Mouse (Mus musculus) C2C12 (cell line): Measurements from ENCODE around the gene Trrap. TPM values are rescaled to one million over a fixed set of nuclear protein-coding genes. Genes with fewer than 3 reads are reported as not detected.

Experiments
- H3K27me3 ChIP-seq: one replicate; pipeline ENCODE4 v1.6.1; 2011; ENCODE audit not compliant: control insufficient read depth, insufficient read depth, insufficient read length
- H3K36me3 ChIP-seq: one replicate; pipeline ENCODE4 v1.6.1; 2011; ENCODE audit not compliant: control insufficient read depth, insufficient read depth
- H3K4me3 ChIP-seq: one replicate; pipeline ENCODE4 v1.5.1; 2011; ENCODE audit warnings: mild to moderate bottlenecking, control low read depth; ENCODE audit not compliant: poor library complexity, insufficient read depth, severe bottlenecking
- H3K79me2 ChIP-seq: one replicate; pipeline ENCODE4 v1.6.1; 2011; ENCODE audit not compliant: control insufficient read depth, insufficient read depth
- H3K79me3 ChIP-seq: one replicate; pipeline ENCODE4 v1.6.1; 2011; ENCODE audit warnings: low read depth, control low read depth
- H3ac ChIP-seq: one replicate; pipeline ENCODE3; 2011; ENCODE audit warnings: low read depth; ENCODE audit not compliant: control insufficient read depth, insufficient read length
- CEBPB ChIP-seq: IDR thresholded peaks from one replicate; pipeline ENCODE4 v1.6.1; 2011; ENCODE audit warnings: low read depth, mild to moderate bottlenecking, control low read depth, moderate library complexity
- CTCF ChIP-seq: IDR thresholded peaks from one replicate; pipeline ENCODE4 v1.5.1; 2011; ENCODE audit not compliant: control insufficient read depth, insufficient read depth, insufficient read length
- FOSL1 ChIP-seq: IDR thresholded peaks from one replicate; pipeline ENCODE4 v1.8.0; 2011; ENCODE audit warnings: mild to moderate bottlenecking, low read length; ENCODE audit not compliant: poor library complexity, insufficient read depth, severe bottlenecking
- MAX ChIP-seq: IDR thresholded peaks from one replicate; pipeline ENCODE4 v1.6.1; 2011; ENCODE audit warnings: mild to moderate bottlenecking, control low read depth
- MYOD1 ChIP-seq: IDR thresholded peaks from one replicate; pipeline ENCODE4 v1.6.1; 2011; ENCODE audit warnings: low read depth; ENCODE audit not compliant: control insufficient read depth, insufficient read length
- MYOG ChIP-seq: IDR thresholded peaks from one replicate; pipeline ENCODE4 v1.6.1; 2011; ENCODE audit not compliant: control insufficient read depth, insufficient read length; ENCODE audit errors: extremely low read depth
- USF1 ChIP-seq: IDR thresholded peaks from one replicate; pipeline ENCODE4 v1.6.1; 2011; ENCODE audit warnings: low read depth, mild to moderate bottlenecking, control low read depth, moderate library complexity
- microRNA-seq: library from miRNA; unstranded; fragments of <30 nt; microRNA quantifications from one replicate; pipeline ENCODE4, GENCODE M21; 2019; ENCODE audit warnings: borderline microRNAs expressed
- polyA plus RNA-seq: library from polyadenylated mRNA; unstranded; fragments of >200 nt; fragmentation: generic; extraction: Trizol; gene quantifications from one replicate; pipeline ENCODE4 v1.2.1, GENCODE M21; 2012; ENCODE audit warnings: missing spikeins

Gene Trrap
- polyA plus RNA-seq, 1 experiment = 42.0 TPM

DNA sequence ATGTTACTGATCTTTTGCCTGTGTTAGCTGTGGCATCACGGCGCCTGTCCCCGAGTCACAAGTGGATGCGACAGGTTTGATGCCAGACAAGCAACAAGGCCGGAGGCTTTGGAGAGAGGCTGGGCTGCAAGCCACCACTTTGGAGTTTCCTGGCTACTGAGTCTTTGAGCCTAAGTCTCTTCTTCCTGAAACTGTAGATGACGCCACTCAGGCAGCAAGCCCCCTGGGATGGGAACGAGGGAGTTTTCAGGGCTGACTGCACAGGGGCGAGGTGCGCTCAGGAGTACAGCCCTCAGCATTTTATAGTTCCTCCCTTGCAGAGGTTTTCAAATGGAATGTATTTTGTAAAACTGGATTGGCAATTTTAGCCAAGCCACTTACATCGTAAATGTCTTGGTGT is 134.3 kb downstream of the Trrap start:
- TF ChIP-seq CTCF (no peak), MAX (no peak), FOSL1 (no peak)

DNA sequence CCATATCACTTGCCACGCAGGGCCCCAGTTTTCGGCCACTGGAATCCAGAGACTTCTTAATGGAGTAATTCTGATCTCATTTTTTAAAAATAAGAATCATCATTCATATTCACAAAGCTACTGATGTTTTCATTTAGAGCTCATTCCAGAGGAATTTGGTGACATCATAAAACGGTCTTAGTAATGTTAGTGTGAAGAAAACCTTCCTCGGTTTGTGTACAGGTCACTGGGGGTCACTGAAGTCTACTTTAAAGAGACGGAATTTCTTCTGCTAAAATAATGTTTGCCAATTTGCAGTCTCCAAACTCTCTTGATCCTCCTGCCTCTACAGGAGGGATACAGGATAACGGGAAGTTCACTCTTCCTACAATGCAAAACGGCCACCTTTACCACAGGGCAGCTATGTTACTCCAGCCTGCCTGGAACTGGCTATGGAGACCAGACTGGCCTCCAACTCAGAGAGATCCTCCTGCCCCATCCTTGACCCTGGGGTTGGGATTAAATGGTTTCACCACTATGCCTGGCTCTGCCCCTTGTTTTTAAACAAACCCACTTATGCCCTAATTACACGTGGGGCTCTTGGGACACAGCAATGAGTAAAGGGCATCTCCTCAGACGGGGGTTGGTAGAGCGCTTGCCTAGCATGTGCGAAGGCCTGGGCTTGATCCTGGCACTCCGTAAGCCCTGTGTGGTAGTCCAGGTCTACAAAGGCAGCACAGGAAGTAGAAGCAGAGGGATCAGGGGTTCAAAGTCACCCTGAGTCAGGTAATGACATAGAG is 137.0 kb downstream of the Trrap start:
- Histone ChIP-seq H3K4me3 (no peak overlapping the region), H3K79me2 (peaks cover 96% of the 10 kb centered on the region), H3K79me3 (peaks cover 75% of the 10 kb centered on the region), H3ac (peak overlapping the region; percentile 32), H3K36me3 (peaks cover 21% of the 10 kb centered on the region), H3K27me3 (no peaks in the 10 kb centered on the region)
- TF ChIP-seq MAX = no peak
- TF ChIP-seq MYOG = no peak
- no peak for TF ChIP-seq CTCF
- no peak for TF ChIP-seq CEBPB

More for the DNA sequence above, 134.3 kb downstream of the Trrap start:
- Histone ChIP-seq H3K79me2 (peaks cover 68% of the 10 kb centered on the region), H3K4me3 (no peak overlapping the region), H3K79me3 (peaks cover 48% of the 10 kb centered on the region), H3K27me3 (no peaks in the 10 kb centered on the region), H3K36me3 (peaks cover 26% of the 10 kb centered on the region), H3ac (no peak overlapping the region)

DNA sequence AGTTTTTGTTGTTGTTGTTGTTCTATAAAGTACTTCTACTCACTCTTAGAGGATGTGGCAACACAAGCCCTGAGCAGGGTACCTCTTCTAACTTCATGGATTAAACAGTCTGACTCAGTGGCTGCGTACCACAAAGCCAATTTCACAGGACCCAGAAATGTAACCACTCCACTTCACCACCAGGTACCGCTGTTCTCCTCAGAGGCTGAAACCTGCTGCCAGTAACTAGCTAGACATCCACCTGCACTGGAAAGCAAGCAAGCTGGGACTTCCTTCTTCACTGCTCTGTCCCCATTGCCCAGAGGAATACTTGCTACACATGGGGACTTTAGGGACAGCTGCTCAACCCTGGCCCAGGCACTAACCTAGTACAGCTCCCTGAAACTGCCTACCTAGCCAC is 140.1 kb downstream of the Trrap start:
- no peak for TF ChIP-seq CEBPB
- no peak for TF ChIP-seq CTCF
- TF ChIP-seq MYOD1 = no peak
- no peak for TF ChIP-seq USF1
- no peak for TF ChIP-seq MAX
- TF ChIP-seq FOSL1 = no peak
- no peak for TF ChIP-seq MYOG
- Histone ChIP-seq H3K79me3 (peaks cover 91% of the 10 kb centered on the region), H3K4me3 (no peak overlapping the region), H3ac (no peak overlapping the region), H3K27me3 (no peaks in the 10 kb centered on the region), H3K79me2 (peaks cover 100% of the 10 kb centered on the region), H3K36me3 (peaks cover 3% of the 10 kb centered on the region)

Small RNA genes within 50 kb of the gene (microRNA-seq; reads per million reads assigned to microRNA genes)
- 1.2 reads per million, percentile 26 among the genes with 10 or more reads in this experiment for gene Mir7039

Other genes with a start within 250 kb of the Trrap start
- gene Nptx2, start 221.8 kb upstream of the Trrap start, polyA plus RNA-seq = not detected
- not detected for gene Tmem130, start 5.9 kb upstream of the Trrap start, polyA plus RNA-seq
- 39.1 TPM for gene Smurf1, start 198.1 kb downstream of the Trrap start, polyA plus RNA-seq